Mouse (Mus musculus) forebrain, postnatal 0 days (tissue): ENCODE results near the gene Ldlrad3. TPM values are rescaled to one million over a fixed set of nuclear protein-coding genes. Genes with fewer than 3 reads are reported as not detected.

Source experiments
- ATAC-seq: fragments of 200-750 bp; cut with Nextera tagmentation; 2 replicates; pipeline ENCODE4 v1.8.0; 2017; ENCODE audit warnings: mild to moderate bottlenecking, moderate library complexity
- DNase-seq: peaks from one replicate; pipeline ENCODE4 v3.0.0-alpha.2; 2015
- H3K27ac ChIP-seq: fragments of 300-500 bp; sonication (generic); 2 replicates; pipeline ENCODE4 v1.5.1; 2014; ENCODE audit warnings: low read depth, mild to moderate bottlenecking, antibody characterized with exemption, low read length, moderate library complexity, mixed read lengths
- H3K27me3 ChIP-seq: fragments of 300-500 bp; sonication (generic); 2 replicates; pipeline ENCODE4 v1.6.1; 2014; ENCODE audit warnings: mild to moderate bottlenecking, low read length, mixed read lengths; ENCODE audit not compliant: insufficient read depth
- H3K36me3 ChIP-seq: fragments of 300-500 bp; sonication (generic); 2 replicates; pipeline ENCODE4 v1.6.1; 2014; ENCODE audit warnings: mild to moderate bottlenecking, moderate library complexity; ENCODE audit not compliant: insufficient read depth
- H3K4me1 ChIP-seq: fragments of 300-500 bp; sonication (generic); 2 replicates; pipeline ENCODE4 v1.6.1; 2014; ENCODE audit warnings: antibody characterized with exemption; ENCODE audit not compliant: insufficient read depth
- H3K4me2 ChIP-seq: fragments of 300-500 bp; sonication (generic); 2 replicates; pipeline ENCODE4 v1.6.1; 2014; ENCODE audit warnings: low read depth, mild to moderate bottlenecking, moderate library complexity
- H3K4me3 ChIP-seq: fragments of 300-500 bp; sonication (generic); 2 replicates; pipeline ENCODE4 v1.5.1; 2014; ENCODE audit warnings: low read depth, low read length, mixed read lengths
- H3K9ac ChIP-seq: fragments of 300-500 bp; sonication (generic); 2 replicates; pipeline ENCODE4 v1.6.1; 2014; ENCODE audit warnings: mild to moderate bottlenecking
- H3K9me3 ChIP-seq: fragments of 300-500 bp; sonication (generic); 2 replicates; pipeline ENCODE4 v1.6.1; 2016; ENCODE audit warnings: low read length
- CTCF ChIP-seq: sonication (generic); IDR thresholded peaks from 2 replicates; pipeline ENCODE4 v1.5.1; 2016; ENCODE audit warnings: antibody characterized with exemption, control low read depth, low read depth
- WGBS: fragments of 180-500 bp; shearing (Covaris S2); extraction: QIAGEN DNeasy Blood & Tissue Kit; methylation state at CpG from one replicate; pipeline ENCODE4 v1.1.7; 2014; 5-methylcytosine and 5-hydroxymethylcytosine counted together
- polyA plus RNA-seq: library from polyadenylated mRNA; unstranded; fragments of >200 nt; fragmentation: Nextera tagmentation; extraction: Ambion mirVana; gene quantifications from 2 replicates; pipeline ENCODE4 v1.2.1, GENCODE M21; 2015
- total RNA-seq: library from RNA; depleted of rRNA; stranded (reverse); fragments of >200 nt; gene quantifications from 2 replicates; pipeline ENCODE4 v1.2.3, GENCODE M21; 2014

Gene Ldlrad3
- total and polyA plus RNA-seq, 2 experiments from 2014 or later = 20.9 to 23.4 TPM

DNA sequence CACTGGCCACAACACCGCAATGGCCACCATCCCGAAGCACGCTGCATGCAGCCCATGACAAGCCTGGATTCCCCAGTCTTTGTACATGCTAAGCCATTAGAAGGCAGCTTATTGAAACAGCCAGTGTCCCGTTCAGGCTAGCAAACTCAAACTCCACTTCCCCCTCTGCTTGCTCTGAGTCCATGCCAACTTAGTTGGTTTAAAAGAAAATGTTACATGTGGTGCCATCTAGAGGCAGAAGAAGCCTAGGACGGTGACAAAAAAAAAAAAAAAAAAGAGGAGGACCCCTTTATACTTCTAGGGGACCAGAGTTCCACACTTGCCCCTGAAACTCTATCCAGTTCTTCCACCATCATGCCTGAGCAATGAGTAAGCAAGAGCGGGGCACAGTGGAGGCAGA is 78.9 kb downstream of the Ldlrad3 start:
- no peak overlapping the region for H3K4me2 ChIP-seq
- no peak overlapping the region for H3K27ac ChIP-seq
- ATAC-seq (peak; percentile 43; the same call in 1 of the 2 replicates), DNase-seq (peak; percentile 73)
- no peaks in the 10 kb centered on the region for H3K27me3 ChIP-seq
- no peaks in the 10 kb centered on the region for H3K36me3 ChIP-seq
- no peak overlapping the region for H3K4me3 ChIP-seq
- TF ChIP-seq CTCF = peak; percentile 66
- no peaks in the 10 kb centered on the region for H3K9me3 ChIP-seq
- H3K4me1 ChIP-seq = no peaks in the 10 kb centered on the region
- WGBS = 55% methylated on average over 6 of the region's 6 CpGs
- no peak overlapping the region for H3K9ac ChIP-seq

DNA sequence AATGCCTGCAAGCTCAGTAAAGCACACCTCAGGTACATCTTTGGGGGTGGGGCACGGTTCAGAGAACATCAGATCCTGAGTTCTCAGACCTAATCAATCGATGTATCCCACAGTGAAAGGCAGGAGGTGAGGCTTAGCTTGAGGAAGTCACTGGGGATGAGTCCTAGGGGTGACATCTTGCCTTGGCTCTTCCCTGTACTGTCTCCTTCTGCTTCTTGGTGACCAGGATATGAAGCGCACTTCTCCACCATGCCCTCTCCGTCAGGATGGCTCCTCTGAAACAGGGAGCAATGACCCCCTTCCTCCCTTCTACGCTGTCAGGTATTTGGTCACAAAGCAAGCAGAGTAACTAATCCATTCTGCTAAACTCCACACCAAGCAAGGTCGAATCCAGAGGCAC is 79.5 kb downstream of the Ldlrad3 start:
- H3K36me3 ChIP-seq = no peaks in the 10 kb centered on the region
- H3K9ac ChIP-seq = no peak overlapping the region
- no peaks in the 10 kb centered on the region for H3K9me3 ChIP-seq
- DNase-seq = no peak
- no peak overlapping the region for H3K4me2 ChIP-seq
- H3K4me1 ChIP-seq = no peaks in the 10 kb centered on the region
- WGBS = 92% methylated on average over 6 of the region's 6 CpGs
- H3K27me3 ChIP-seq = no peaks in the 10 kb centered on the region
- H3K27ac ChIP-seq = no peak overlapping the region
- no peak for ATAC-seq
- H3K4me3 ChIP-seq = no peak overlapping the region
- no peak for TF ChIP-seq CTCF

DNA sequence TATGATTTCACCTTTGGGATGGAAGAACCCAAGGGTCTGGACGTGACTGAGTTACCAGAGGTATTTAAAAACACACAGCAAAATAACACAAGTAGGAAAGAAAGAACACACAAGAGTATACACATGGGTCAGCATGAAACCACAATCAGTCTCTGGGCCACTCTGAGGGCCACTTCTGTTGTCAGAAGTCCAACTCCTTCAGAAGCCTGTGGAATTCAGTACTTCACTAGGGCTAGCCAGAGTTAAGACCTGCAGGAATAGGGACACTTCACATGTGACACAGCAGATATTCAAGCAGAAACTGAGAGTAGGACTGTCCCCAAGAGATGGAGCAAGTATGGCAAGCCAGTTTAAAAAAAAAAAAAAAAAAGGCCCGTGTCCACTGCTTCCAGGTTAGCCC is 80.7 kb downstream of the Ldlrad3 start:
- WGBS = 92% methylated on average over 2 of the region's 2 CpGs

GRCm38 (mm10) chr2:102103955-102104354 is 82.2 kb downstream of the Ldlrad3 start:
- no peaks in the 10 kb centered on the region for H3K4me1 ChIP-seq
- TF ChIP-seq CTCF = no peak
- H3K9ac ChIP-seq = no peak overlapping the region
- H3K9me3 ChIP-seq = no peaks in the 10 kb centered on the region
- no peak overlapping the region for H3K27ac ChIP-seq
- ATAC-seq (no peak), DNase-seq (no peak)
- no peak overlapping the region for H3K4me3 ChIP-seq
- H3K36me3 ChIP-seq = no peaks in the 10 kb centered on the region
- WGBS = 77% methylated on average over 12 of the region's 12 CpGs
- H3K27me3 ChIP-seq = no peaks in the 10 kb centered on the region
- no peak overlapping the region for H3K4me2 ChIP-seq

More for the DNA sequence above, 80.7 kb downstream of the Ldlrad3 start:
- no peak for TF ChIP-seq CTCF
- H3K27ac ChIP-seq = no peak overlapping the region
- ATAC-seq = no peak
- H3K4me1 ChIP-seq = no peaks in the 10 kb centered on the region
- no peaks in the 10 kb centered on the region for H3K27me3 ChIP-seq
- no peaks in the 10 kb centered on the region for H3K36me3 ChIP-seq
- no peak overlapping the region for H3K4me2 ChIP-seq
- no peaks in the 10 kb centered on the region for H3K9me3 ChIP-seq
- DNase-seq = no peak
- H3K9ac ChIP-seq = no peak overlapping the region
- no peak overlapping the region for H3K4me3 ChIP-seq

DNA sequence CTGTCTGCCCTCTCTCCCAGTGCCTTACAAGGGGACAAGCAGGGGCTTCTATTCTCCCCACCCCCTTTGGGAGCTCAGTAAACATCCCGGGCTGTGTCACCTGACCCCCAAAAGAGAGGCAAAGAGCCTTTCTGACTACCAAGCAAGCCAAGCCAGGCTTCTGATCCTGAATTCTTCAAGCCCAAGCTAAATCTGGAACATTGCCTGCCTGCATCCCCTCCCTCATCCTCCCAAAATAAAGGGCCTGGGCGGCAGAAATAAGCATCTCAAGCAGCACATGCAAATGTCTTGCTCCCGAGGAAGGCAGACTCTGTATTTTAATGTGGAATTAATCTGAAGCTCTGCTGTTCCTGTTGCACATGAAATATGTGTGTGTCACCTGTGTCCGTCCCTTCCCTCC is 85.7 kb downstream of the Ldlrad3 start:
- no peak for TF ChIP-seq CTCF
- H3K4me1 ChIP-seq = no peaks in the 10 kb centered on the region
- no peak overlapping the region for H3K9ac ChIP-seq
- no peaks in the 10 kb centered on the region for H3K27me3 ChIP-seq
- H3K9me3 ChIP-seq = no peaks in the 10 kb centered on the region
- H3K4me2 ChIP-seq = no peak overlapping the region
- ATAC-seq = no peak
- no peak overlapping the region for H3K27ac ChIP-seq
- WGBS = 28% methylated on average over 4 of the region's 4 CpGs
- DNase-seq = no peak
- no peak overlapping the region for H3K4me3 ChIP-seq
- no peaks in the 10 kb centered on the region for H3K36me3 ChIP-seq

- 82% methylated on average over 14 of the region's 14 CpGs for WGBS
- Histone ChIP-seq H3K4me2 (no peak overlapping the region), H3K36me3 (no peaks in the 10 kb centered on the region), H3K4me3 (no peak overlapping the region), H3K9me3 (no peaks in the 10 kb centered on the region), H3K27ac (no peak overlapping the region), H3K27me3 (no peaks in the 10 kb centered on the region), H3K4me1 (peaks cover 4% of the 10 kb centered on the region), H3K9ac (no peak overlapping the region)
- no peak for TF ChIP-seq CTCF
- DNase-seq (no peak), ATAC-seq (no peak)
These were observed 86.3 kb downstream of the Ldlrad3 start for GRCm38 (mm10) chr2:102099702-102100450.

GRCm38 (mm10) chr2:102099261-102099660 is 86.9 kb downstream of the Ldlrad3 start:
- 97% methylated on average over 4 of the region's 4 CpGs for WGBS
- no peak overlapping the region for H3K9ac ChIP-seq
- H3K36me3 ChIP-seq = no peaks in the 10 kb centered on the region
- no peaks in the 10 kb centered on the region for H3K9me3 ChIP-seq
- ATAC-seq (no peak), DNase-seq (no peak)
- H3K4me2 ChIP-seq = no peak overlapping the region
- no peak overlapping the region for H3K4me3 ChIP-seq
- H3K27me3 ChIP-seq = no peaks in the 10 kb centered on the region
- H3K27ac ChIP-seq = no peak overlapping the region
- TF ChIP-seq CTCF = no peak
- H3K4me1 ChIP-seq = peaks cover 8% of the 10 kb centered on the region
